Mouse (Mus musculus) embryo, embryonic 11 days (tissue): Measurements from ENCODE around the gene Slc41a2.
A peak's percentile ranks its signal among the peaks of the same experiment; 100 is the strongest.

ENCODE experiments used
- DNase-seq: peaks from one replicate; pipeline ENCODE4 v3.0.0-alpha.2; 2015

Gene Slc41a2

GRCm38 (mm10) chr10:83219729-83220128 is 118.0 kb downstream of the Slc41a2 start:
- DNase-seq: peak; percentile 75

- DNase-seq: no peak
These were observed 118.9 kb downstream of the Slc41a2 start for GRCm38 (mm10) chr10:83218778-83219177.

- DNase-seq: no peak
These were observed 120.4 kb downstream of the Slc41a2 start for GRCm38 (mm10) chr10:83217256-83217655.

- no peak for DNase-seq
These were observed 122.1 kb downstream of the Slc41a2 start for GRCm38 (mm10) chr10:83215559-83215958.

- no peak for DNase-seq
These were observed 125.1 kb downstream of the Slc41a2 start for GRCm38 (mm10) chr10:83212618-83213017.

- peak; percentile 38 for DNase-seq
These were observed 126.6 kb downstream of the Slc41a2 start for GRCm38 (mm10) chr10:83210968-83211583.

GRCm38 (mm10) chr10:83210122-83210521 is 127.6 kb downstream of the Slc41a2 start:
- DNase-seq: no peak

GRCm38 (mm10) chr10:83209388-83209787 is 128.3 kb downstream of the Slc41a2 start:
- no peak for DNase-seq

- no peak for DNase-seq
These were observed 129.2 kb downstream of the Slc41a2 start for GRCm38 (mm10) chr10:83208436-83208835.

GRCm38 (mm10) chr10:83202906-83203702 is 134.6 kb downstream of the Slc41a2 start:
- no peak for DNase-seq

GRCm38 (mm10) chr10:83201525-83201924 is 136.2 kb downstream of the Slc41a2 start:
- DNase-seq: no peak

GRCm38 (mm10) chr10:83199290-83199689 is 138.4 kb downstream of the Slc41a2 start:
- DNase-seq: no peak

- no peak for DNase-seq
These were observed 139.0 kb downstream of the Slc41a2 start for GRCm38 (mm10) chr10:83198692-83199091.

GRCm38 (mm10) chr10:83197690-83198336 is 139.9 kb downstream of the Slc41a2 start:
- peak; percentile 69 for DNase-seq

GRCm38 (mm10) chr10:83191982-83192381 is 145.7 kb downstream of the Slc41a2 start:
- DNase-seq: no peak

- no peak for DNase-seq
These were observed 146.2 kb downstream of the Slc41a2 start for GRCm38 (mm10) chr10:83191476-83191875.

- no peak for DNase-seq
These were observed 148.6 kb downstream of the Slc41a2 start for GRCm38 (mm10) chr10:83189071-83189470.

GRCm38 (mm10) chr10:83186984-83187383 is 150.7 kb downstream of the Slc41a2 start:
- no peak for DNase-seq

- no peak for DNase-seq
These were observed 151.5 kb downstream of the Slc41a2 start for GRCm38 (mm10) chr10:83186167-83186566.

- no peak for DNase-seq
These were observed 152.6 kb downstream of the Slc41a2 start for GRCm38 (mm10) chr10:83185121-83185520.

- DNase-seq: no peak
These were observed 153.1 kb downstream of the Slc41a2 start for GRCm38 (mm10) chr10:83184480-83185069.

GRCm38 (mm10) chr10:83183634-83184479 is 153.8 kb downstream of the Slc41a2 start:
- peak; percentile 35 for DNase-seq
